Mouse (Mus musculus): ENCODE data around the gene Elof1.
A peak's percentile ranks its signal among the peaks of the same experiment; 100 is the strongest.
"Not testable (repeated sequence)": the region's sequence is repeated elsewhere in the genome, so short reads cannot be mapped to it uniquely, and the experiment has no call there.

Elof1 gene

DNA sequence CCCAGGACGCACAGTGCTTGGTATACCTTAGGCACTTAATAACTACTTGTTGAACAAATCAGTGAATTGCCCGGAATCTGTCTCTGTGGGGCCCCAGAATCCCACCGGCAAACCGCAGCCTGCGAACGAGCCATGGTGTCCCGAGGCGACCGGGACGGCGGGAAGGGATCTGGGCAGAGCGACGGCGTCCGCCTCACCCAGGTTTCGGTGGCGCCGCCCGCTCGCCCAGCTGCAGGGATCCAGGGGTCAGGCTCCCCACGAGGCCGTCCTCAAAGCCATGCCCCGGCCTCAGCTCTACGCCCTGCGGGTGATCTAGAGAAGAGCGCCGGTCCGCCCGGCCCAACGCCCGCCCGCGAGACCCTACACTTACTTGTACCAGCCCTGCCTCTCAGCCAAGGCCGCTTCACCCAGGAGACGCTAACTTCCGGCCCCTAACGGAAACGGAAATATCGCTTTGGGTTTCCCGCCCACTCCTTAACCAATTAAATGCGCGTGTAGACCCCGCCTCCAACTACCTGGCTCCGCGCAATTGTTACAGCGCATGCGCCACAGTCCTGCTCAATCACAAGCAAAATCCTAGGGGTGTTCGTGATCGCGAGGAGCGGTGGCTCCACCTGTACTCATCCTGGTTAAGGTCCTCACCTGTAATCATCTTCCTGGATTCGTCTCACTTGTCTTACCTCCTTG lies at the start of gene Elof1:
Gene Elof1, minus strand, starts transcription at position 433 of the 687 bp plus-strand sequence.
- DNase-seq, result peak; percentile 97

DNA sequence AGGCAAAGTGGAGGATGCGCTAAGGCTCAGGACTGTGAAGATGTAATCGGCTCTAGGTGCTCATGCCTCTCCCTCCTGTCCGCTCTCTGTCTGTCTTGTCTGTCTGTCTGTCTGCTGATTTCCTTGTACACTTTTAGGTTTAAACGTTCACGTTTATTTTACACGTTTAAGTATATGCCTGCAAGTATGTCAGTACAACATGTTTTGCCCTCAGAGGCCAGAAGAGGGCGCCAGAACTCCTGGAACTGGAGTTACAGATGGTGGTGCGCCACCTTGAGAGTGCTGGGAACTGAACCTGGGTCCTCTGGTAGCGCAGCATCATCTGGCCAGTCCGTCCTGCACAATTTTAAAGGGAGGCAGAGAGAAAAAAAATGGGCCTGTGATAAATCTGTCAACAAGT lies 49.7 kb upstream of the Elof1 start:
- no peak for DNase-seq

DNA sequence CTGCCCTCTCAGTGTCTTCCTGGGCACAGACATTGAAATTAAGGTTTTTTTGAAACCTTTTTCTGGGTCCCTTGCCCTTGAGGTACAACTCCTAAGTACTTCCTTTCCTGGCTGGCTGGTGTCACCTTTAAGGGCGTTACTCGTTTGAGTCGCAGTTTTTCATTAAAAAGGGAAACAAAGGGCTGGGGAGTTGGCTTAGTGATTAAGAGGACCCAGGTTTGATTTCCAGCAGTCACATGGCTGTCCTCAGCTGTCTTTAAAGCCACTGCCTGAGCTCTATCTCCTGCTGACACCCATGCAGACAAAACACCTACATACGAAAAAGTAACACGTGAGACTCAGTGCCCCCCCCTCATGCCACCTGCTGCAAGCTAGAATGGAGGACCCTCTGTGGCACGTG lies 49.0 kb upstream of the Elof1 start:
- DNase-seq, result no peak

DNA sequence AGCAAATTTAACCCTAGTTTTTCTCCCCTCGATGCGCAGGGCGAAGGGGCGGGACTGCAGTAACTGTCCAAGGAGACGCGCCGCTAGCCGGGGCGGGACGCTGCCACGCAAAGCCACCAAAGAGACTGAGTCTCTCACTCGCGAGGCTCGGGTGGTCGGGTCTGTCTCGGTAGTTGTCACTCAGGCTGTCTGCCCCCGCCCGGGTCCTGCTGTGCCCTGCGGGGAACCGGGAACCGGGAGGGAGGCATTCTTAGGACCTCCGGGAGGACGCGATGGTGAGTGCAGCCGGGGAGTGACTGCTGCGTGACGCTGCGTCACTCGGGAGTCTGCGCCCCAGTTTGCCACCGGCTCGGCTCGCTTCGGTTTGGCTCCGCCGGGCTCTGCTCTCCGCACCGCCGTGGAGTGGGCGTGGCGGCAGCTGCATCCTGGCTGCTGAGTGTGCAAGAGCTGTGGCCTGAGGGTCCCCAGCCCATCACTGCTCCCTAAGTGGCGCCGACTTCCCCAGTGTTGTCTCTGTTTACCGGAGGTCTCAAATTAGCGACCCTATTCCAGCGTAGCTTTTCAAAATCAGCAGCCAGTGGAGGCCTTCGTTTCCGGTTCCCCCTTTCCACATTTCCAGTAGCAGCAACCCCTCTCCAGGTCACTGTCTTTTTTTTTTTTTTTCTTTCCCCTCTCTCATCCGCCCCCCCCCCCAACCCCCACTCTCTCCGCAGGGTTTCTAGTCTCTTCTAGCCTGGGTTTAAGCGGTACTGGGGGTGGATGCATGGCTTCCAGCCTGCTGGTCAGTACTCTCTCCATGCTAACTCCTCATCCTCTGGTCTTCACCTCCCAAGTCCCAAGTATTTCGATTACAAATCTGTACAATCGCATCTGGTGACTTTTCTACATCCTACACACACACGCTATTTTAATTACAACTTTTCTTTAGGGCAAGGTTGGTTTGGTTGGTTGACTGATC lies 48.0 kb upstream of the Elof1 start:
- DNase-seq, result no peak

DNA sequence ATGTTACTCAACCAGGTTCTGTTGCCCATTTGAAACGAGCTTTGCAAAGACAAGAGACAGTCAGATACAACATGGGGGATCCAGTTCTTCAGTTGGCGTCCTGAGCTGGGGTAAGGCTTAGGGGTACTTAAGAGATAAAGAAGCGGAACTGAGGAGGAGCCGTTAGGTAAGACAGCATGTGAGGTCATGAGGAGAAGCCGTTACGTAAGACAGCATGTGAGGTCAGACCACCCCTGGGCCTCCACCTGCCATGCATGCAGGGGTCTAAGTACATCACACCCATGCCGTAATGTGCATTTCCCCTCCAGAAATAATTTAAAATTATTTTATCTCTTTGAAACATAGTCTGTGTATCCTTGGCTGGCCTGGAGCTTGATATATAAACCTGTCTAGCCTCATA lies 45.9 kb upstream of the Elof1 start:
- DNase-seq, result no peak

DNA sequence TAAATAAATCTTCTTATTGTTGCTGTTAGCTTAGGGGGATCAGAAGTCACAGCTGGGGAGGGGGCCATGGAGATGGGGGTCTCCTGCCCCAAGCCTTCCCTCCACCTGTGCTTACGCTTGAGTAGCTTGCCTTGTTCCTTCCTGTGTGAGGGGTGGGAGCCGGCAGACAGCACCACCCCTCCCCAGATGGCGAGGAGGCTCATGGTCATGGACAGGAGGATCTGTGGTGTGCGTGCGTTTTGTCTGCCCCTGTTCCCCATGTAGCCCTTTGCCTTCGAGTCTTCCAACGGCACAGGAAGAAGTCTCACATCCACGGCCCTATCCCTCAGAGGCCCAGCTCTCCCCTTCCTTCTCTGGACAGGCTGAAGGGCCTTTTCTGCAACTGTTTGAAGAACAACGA lies 45.3 kb upstream of the Elof1 start:
- no peak for DNase-seq

DNA sequence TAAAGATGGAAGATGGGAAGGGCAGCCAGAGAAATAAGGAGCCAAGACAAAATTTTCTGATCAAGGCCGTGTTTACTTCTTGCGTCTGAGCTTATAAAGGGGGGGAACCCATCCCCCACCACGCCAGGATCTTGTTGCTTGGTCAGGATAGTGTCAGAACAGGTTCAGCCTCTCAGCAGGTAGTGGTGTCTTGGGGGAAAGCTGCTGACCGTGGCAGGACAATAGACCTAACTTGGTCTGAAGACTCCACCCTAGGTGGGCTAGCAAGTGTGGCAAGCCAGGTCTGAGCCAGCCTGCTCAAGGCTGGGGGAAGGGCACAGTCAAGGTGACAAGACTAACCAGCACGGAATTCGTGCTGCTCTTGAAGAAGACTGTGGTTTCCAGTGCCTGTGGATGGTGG lies 44.3 kb upstream of the Elof1 start:
- no peak for DNase-seq

DNA sequence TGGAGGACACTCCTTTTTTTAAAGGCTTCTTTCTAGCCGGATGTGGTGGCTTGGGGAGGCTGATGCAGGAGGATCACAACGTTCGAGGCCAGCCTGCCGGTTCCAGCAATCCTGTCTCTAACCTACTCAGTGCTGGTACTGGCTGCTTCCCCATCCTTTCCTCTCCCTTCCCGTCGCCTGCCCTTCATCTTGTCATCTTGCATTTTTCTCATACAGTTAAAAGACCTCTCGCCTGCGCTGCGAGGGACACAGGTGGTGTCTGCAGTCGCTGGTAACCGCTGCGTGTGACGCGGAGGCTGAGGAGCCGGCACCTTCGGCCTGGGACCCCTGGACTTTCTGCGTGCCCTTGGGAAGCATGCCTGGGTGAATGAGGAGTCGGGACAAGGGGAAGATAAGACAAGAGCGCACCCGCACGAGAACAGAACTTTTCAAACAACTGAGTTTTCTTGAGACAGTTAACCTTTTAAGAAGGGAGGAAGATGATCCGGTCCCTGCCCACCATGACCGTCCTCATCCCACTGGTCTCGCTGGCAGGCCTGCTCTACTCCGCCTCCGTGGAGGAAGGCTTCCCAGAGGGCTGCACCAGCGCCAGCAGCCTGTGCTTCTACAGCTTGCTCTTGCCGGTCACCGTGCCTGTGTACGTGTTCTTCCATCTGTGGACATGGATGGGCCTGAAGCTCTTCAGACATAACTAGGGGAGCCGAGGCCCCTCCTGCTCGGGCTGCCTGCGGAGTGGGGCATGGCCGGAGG lies 40.7 kb upstream of the Elof1 start:
- DNase-seq, result no peak

DNA sequence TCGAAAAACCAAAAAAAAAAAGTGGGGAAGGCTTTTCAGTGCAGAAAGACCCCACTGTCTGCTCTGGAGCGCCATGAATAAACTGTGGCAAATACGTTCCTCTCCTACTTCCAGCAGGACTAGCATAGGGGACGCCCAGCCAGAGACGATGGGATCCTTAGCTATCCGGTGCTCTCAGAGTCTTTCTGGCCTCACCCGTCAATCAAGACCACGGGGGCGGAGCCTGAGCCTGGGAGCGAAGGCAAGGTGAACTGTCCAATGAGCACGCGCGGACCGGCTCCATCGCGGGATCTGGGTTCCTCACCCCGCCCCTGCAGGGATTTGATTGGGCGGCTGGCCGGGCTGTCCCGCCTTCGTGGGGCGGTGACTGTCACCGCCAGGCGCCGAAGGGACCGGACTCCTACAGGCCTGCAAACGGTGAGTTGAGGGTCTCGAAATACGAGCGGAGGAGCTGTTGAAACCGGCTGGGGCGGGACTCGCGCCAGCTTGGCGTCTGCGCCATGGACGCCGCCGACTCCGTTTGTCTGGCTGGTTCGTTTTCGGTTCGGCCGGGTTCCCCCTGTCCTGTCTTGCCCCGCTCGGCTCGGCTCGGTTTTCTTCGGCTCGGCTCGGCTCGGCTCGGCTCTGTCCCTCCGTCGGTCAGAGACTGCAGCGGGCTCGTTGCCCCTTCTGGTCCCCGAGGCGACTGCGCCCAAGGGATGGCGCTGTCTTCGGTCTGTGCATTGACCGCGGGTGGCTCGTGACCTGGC lies 39.7 kb upstream of the Elof1 start, which contains the start of gene Pigyl:
Gene Pigyl, plus strand, starts transcription at position 350 of the 749 bp plus-strand sequence.
- peak; percentile 98 for DNase-seq

DNA sequence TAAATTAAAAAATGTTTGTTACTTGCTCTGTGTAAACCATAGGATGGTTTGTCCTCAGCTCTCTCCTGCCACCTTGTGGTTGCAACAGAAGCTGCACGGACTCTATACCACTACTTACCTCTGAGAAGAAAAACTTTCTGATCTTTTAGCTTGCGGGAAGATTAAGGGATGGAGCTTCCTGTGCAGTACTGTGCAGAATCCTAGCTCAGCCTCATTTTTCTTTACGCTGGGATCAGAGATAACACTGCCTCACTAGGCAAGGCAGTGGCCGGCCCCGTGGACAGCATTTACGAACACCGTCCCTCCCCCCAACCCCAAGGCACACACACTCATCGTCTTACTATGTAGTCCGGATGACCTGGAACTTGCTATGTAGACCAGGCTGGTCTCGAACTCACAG lies 38.6 kb upstream of the Elof1 start:
- peak; percentile 53 for DNase-seq

DNA sequence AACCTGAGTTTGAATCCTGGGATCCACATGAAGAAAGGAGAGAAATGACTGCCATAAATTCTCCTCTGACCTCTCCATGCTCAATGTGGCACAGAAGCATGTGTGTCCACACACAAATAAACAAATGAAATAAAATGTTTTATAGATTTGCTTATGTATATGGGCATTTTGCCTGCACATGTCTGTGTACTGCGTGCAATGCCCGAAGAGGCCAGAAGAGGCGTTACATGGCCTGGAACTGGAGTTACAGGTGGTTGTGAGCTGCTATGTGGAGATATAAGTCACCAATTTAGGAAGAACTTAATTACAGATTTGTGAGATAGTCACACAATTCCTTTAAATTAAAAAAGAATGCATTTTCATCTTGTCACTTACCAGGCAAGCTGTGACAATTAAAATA lies 36.8 kb upstream of the Elof1 start:
- DNase-seq, result no peak

DNA sequence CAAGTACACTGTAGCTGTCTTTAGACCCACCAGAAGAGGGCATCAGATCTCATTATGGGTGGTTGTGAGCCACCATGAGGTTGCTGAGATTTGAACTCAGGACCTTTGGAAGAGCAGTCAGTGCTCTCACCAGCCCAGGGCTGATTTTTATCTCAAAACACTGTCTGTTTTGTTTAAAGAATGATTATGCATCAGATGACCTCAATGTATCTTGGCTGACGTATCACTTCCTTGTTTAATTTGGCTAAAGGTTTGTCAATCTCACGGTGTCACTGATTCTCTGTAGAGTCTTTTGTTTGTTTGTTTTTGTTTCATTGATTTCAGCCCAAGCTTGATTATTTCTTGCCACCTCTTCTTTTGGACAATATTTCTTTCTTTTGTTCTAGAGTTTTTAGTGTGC lies 34.0 kb upstream of the Elof1 start:
- DNase-seq, result no peak

DNA sequence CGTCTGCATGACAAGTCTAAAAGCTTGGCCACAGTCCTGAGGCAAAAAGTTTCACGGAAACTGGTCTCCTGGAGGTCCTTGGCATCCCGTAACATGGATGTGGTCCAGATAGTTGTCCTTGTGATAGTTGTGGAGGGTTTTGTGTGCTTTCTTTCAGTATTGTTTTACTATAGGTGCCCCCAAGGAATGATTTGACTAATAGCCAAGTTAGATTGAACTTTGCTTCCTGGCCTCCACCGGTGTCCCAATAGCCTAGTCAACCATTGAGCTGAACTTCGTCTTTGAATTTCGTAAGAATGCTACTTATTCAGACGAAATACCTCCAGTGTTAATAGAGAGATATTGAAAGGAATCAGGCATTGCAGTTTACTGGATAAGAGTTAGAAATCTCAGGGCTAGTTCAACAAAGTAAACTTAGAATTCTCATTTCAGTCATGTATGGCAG lies 33.3 kb upstream of the Elof1 start:
- not testable (repeated sequence) for DNase-seq

DNA sequence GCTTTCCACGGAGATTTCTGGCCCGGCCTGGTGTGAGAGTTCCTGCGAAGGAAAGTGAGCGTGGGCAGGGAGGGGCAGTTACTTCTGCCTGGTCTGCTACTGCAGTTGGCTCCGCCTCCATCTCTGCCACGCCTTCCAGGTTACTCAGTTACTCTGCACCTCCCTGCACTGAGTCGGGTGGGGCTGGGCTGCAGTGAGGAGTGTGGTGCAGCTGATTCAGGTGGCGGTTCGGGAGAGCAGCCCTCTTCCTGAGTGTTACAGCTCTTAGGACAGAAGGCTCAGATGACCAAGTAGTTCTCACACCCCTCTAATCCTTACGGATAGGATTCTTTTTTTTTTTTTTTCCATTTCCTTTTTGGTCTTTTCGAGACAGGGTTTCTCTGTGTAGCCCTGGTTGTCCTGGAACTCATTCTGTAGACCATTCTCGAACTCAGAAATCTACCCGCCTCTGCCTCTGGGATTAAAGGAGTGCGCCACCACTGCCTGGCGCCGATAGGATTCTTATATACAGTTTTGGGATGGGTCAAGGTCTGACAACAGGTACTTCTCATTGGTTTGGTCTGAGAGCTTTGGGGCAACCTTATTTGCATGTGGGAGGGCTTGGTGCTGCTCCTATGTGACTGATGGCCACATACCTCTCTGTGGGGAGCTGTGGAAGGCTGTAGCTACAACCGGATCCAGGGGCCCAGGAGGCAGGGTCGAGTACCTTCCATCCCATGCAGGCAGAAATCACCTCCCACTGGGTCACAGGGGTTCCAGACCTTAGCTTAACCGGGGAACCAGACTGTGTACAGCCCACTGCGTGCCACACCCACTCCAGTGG lies 32.7 kb upstream of the Elof1 start:
- peak; percentile 72 for DNase-seq

DNA sequence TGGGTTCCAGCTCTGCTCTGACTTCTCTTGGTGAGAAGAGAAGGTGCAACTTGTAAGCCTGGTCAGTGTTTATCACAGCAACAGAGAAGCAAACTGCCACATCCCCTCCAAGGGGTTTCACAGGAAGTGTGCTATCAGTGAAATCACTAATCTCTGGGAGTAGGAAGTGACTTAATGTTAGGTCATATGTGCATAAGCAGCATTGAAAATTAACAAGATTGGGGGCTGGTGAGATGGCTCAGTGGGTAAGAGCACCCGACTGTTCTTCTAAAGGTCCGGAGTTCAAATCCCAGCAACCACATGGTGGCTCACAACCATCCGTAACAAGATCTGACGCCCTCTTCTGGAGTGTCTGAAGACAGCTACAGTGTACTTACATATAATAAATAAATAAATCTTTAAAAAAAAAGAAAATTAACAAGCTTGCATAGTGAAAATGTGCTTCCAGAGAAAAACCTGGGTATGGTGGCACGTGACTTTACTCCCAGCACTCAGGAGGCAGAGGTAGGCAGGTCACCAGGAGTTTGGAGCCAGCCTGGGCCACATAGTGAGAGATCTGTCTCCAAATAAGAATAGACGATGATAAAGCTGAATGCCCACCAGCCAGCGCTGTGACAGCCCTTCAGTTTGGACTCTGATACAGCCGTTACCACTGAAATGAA lies 27.5 kb upstream of the Elof1 start:
- no peak for DNase-seq

DNA sequence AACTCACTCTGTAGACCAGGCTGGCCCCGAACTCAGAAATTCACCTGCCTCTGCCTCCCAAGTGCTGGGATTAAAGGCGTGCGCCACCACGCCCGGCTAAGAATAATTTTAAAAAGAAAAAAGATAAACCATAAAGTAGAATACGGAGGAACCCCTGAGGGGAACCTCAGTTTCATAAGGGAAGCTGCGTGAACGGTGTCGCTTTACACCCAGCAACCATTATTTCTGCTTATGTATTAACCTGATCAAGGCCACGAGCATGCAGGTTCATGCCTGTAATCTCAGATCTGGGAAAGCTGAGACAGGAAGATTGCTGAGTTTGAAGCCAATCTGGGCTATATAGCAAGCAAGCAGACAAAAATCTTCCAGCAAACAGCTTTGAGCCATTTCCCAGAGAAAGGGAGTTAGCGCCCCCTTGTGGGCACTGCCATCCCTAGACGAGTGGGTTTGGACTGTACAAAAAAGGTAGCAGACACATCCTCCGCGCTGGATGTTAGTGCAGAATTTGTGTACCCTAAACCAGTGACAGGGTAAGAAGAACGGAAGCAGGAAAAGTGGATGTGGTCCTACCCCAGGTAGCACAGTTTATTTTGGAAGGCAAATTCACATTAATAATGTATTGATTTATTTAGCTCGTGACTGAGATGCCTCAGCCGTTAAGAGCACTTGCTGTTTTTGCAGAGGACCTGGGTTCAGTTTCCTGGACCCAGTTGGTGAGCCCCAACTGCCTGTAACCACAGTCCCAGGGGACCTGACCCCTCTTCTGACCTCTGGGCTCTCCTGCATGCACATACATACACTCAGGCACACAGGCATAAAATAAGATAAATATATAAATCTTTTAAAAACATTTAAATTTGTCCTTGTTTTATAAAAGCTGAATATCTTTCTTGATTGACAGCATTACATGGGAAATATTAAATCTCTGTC lies 26.4 kb upstream of the Elof1 start:
- peak; percentile 61 for DNase-seq

DNA sequence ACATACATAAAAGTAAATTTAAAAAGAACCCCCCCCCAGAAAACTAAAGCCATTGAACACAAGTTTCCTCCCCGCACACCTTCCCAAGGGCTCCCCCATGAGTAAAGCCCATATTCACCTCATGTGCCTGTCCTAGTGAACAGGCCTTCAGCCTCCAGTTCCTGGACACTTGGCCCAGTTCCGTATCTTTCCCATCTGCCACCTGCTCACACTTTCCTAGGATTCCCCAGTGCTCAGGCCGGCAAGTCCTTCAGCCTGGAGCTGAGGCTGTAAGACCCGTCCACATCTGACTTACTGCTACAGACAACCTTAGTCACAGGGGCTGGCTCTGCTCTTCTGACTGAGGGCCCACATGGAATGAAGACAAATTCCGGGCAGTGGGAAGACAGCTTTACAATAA lies 22.8 kb upstream of the Elof1 start:
- DNase-seq, result no peak

DNA sequence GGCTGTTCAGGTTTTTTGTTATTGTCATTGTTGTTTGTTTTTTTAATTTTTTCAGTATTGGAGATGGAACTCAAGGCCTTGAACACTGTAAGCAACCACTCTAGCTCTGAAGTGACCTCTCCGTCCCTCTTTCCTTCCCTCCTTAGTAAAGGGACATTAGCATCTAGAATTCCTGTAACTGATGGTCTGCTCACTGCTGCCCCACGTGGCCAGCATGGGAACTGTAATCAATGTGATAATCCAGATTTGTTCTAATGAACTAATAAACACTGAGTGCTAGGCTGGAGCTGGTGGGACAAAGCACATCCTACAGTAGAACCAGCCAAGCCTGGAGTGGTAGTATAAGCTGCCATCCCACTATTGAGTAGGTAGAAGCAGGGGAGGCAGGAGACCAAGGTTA lies 21.5 kb upstream of the Elof1 start:
- DNase-seq, result no peak

DNA sequence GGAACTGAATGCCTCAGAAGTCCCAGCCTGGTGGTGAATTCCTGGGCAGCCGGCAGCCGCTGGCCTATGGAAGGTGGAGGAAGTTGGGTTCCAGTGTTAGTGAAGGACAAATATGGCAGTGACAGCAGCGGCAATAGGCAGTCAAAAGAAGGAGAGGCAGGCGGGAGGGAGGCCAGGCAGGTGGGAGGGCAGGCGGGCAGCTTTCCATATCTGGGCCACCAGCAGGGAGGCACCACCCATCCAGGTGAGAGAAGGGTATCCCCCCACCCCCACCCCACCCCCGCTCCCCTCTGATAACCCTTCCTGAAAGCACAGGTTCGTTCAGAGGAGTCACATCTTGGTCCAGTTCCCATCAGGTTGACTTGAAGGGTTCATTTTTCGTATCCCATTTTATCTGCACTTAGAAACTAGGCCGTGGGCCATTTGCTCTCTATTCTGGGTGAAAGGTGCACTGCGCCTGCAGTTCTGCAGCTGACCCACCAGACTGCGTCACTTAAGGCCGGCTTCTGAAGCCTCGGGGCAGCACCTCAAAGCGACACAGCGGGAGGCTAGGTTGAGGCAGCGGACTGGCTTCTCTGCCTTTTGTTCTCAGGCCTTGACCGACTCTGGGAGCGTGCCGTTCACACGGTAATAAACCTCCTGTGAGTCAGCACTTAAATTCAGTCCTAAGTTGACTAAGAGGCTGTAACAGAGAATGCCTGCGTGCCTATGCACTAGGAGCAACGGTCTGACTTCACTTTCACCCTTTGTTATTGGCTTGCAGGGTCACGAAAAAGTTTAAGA lies 20.0 kb upstream of the Elof1 start:
- no peak for DNase-seq
